Mouse (Mus musculus): Measurements from ENCODE around the gene Gm14327. TPM values are rescaled to one million over a fixed set of nuclear protein-coding genes. Genes with fewer than 3 reads are reported as not detected.
A peak's percentile ranks its signal among the peaks of the same experiment; 100 is the strongest.
"Not testable (repeated sequence)": the region's sequence is repeated elsewhere in the genome, so short reads cannot be mapped to it uniquely, and the experiment has no call there.

The Gm14327 gene
- total RNA-seq (2021), result 1 to 10 TPM; 6.1 to 7.2 TPM
- long read RNA-seq, experiment 1, result 0 reads
- long read RNA-seq, experiment 2, partial matches to known transcripts, result 0 of 2 reads
- long read RNA-seq, experiment 2, other reads (novel, unspliced or antisense), result 1 of 2 reads

DNA sequence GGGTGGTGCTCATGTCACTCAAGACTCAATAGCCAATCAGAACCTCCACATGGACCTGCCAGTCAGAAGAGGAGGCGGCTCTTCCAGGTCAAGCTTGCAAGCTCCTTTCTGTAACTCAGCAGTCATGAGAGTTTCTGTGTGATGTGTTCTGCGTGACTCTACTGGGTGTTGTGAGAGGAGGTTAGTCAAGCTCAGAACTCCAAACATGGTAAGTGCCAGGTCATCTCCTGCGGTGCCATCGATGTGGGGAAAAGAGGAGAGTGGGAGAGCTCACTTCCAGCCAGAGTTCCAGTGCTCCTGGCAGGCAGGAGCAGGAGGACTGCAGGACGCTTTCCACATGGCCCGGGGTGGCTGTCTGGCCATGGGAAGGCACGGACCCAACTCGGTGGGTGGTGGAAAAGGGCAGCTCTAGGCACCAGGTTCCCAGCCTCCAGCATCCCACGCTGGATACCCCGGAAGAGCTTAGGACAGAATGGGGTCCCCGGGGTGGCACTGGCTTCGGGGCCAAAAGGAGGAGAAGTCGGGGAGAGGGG, at the start of gene Gm14327:
Gene Gm14327, plus strand, starts transcription at position 51 of the 533 bp plus-strand sequence.
- DNase-seq (ENCODE audit: extremely low spot score in 1 of 2, low spot score in 2 of 2); intact Hi-C loops (cut with DNase I); H3K27ac ChIP-seq: not testable (repeated sequence)
- peak within 1 kb of the TSS; percentile 22; the same call in 1 of the 2 replicates for H3K4me3 ChIP-seq

DNA sequence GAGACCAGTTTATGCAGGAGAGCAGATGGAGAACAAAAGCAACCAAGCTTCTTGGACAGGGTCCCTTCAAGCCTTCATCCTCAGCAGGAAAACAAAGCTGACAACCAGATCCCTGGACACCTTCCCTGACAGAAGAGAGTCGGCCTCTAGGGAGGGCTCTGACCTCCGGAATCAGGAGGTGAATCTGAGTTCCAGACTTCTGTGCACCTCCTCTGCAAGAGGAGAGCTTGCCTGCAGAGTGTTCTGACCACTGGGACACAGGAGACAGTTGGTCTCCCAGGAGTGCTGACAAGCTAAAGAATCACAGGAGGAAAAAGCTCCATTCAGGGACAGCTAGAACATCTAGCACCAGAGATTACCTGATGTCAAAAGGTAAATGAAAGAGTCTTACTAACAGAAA, 34.6 kb upstream of the Gm14327 start:
- intact Hi-C loops (cut with DNase I); H3K27ac ChIP-seq; DNase-seq (ENCODE audit: extremely low spot score in 1 of 2, low spot score in 2 of 2); H3K4me3 ChIP-seq: not testable (repeated sequence)

DNA sequence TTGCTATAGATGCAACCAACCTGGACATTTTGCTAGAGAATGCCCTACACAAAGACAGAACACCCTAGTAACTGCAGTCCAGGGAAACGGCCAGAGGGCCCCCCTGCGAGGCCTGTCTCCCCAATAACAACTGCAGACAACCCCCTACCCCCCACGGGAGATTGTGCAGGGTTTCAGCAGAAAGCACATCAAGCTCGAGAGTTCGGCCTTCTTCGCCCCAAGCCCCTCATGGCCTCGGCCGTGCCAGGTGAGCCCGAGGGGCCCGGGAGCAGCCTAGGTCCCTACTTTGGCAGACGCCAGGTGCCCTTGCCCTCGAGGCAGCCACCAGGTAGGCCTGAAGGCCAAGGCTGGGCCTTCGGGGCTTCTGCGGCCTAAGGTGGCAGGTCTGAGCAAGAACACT, 9.2 kb upstream of the Gm14327 start:
- H3K27ac ChIP-seq; DNase-seq (ENCODE audit: extremely low spot score in 1 of 2, low spot score in 2 of 2); H3K4me3 ChIP-seq; intact Hi-C loops (cut with DNase I): not testable (repeated sequence)

DNA sequence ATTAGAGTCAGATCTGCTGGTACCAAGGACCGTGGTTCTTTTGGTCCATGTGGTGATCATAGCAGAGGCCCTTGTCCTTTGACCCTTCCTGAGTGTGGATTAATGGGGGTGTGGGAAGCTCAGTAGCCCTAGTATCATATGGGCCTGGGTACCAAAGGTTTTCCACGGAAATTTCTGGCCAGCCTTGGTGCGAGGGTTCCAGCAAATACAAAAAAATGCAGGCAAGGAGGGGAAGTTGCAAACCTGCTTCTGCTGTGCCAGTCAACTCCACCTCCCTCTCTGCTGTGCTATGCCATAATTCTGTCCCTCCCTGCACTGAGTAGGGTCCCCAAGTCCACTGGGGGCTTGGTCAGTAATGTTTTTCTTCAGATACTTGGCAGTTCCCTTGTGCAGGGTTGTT, 1.3 kb downstream of the Gm14327 start:
- intact Hi-C loops (cut with DNase I); DNase-seq (ENCODE audit: extremely low spot score in 1 of 2, low spot score in 2 of 2); H3K27ac ChIP-seq; H3K4me3 ChIP-seq: not testable (repeated sequence)

DNA sequence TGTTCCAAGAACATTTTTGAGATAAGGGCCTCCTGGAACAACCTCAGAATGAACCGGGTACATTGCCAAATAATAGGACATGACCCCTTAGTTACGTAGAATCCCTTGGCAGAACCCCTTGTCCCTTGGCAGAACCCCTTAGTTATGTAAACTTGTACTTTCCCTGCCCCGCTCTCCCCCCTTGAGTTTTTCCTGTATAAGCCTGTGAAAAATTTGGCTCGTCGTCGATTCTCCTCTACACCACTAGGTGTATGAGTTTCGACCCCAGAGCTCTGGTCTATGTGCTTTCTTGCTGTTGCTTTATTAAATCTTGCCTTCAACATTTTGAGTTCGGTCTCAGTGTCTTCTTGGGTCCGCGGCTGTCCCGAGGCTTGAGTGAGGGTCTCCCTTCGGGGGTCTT, 6.4 kb downstream of the Gm14327 start:
- intact Hi-C loops (cut with DNase I); H3K4me3 ChIP-seq; DNase-seq (ENCODE audit: extremely low spot score in 1 of 2, low spot score in 2 of 2); H3K27ac ChIP-seq: not testable (repeated sequence)

DNA sequence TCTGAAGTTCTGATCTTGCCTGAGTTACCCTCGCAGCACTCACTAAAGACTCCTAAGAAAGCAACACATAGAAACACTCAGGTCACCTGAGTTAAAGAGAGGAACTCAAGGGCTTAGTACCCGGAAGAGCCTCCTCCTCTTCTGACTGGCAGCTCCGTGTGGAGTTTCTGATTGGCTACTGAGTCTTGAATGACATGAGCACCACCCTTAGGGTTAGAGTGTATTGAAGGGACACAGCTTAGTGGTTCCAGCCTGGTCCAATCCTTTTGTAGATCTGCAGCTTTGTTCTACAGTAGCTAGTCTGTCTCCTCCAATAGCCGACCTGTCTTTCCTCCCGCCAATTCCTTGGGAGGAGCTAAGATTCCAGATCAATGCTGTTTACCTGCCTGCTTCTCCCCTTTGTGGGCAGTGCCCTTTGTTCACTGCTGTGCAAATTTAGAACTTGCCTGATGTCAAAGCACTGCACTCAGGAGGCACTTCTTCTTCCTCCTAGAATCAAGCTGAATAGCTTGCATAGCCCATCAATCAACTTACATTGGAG, 28.7 kb downstream of the Gm14327 start, which contains the start of gene Zfp972:
Gene Zfp972, minus strand, starts transcription at position 51 of the 541 bp plus-strand sequence.
- H3K27ac ChIP-seq; intact Hi-C loops (cut with DNase I); DNase-seq (ENCODE audit: extremely low spot score in 1 of 2, low spot score in 2 of 2); H3K4me3 ChIP-seq: not testable (repeated sequence)

Other genes starting within 250 kb of the Gm14327 start
- 10 to 100 TPM; 33.6 to 39.9 TPM for gene Gm14322, start 137.8 kb upstream of the Gm14327 start, total RNA-seq (2021)
- gene Gm14325, start 56.8 kb upstream of the Gm14327 start, total RNA-seq (2021), result 100 to 1,000 TPM; 126 to 137 TPM
- 1 to 10 TPM; 1.1 to 1.7 TPM for gene Zfp972, start 28.5 kb downstream of the Gm14327 start, total RNA-seq (2021)
- gene Gm14326, start 60.2 kb downstream of the Gm14327 start, total RNA-seq (2021), result 10 to 100 TPM; 60.8 to 60.9 TPM
- 10 to 100 TPM; 27.8 to 28.5 TPM for gene Zfp971, start 126.2 kb downstream of the Gm14327 start, total RNA-seq (2021)
- 10 to 100 TPM; 21.3 to 21.4 TPM for gene Zfp931, start 181.4 kb downstream of the Gm14327 start, total RNA-seq (2021)
- gene Phactr3, start 221.9 kb downstream of the Gm14327 start, total RNA-seq (2021), result 100 to 1,000 TPM; 143 to 156 TPM